Mouse (Mus musculus): ENCODE data around the gene Btbd9.

DNA sequence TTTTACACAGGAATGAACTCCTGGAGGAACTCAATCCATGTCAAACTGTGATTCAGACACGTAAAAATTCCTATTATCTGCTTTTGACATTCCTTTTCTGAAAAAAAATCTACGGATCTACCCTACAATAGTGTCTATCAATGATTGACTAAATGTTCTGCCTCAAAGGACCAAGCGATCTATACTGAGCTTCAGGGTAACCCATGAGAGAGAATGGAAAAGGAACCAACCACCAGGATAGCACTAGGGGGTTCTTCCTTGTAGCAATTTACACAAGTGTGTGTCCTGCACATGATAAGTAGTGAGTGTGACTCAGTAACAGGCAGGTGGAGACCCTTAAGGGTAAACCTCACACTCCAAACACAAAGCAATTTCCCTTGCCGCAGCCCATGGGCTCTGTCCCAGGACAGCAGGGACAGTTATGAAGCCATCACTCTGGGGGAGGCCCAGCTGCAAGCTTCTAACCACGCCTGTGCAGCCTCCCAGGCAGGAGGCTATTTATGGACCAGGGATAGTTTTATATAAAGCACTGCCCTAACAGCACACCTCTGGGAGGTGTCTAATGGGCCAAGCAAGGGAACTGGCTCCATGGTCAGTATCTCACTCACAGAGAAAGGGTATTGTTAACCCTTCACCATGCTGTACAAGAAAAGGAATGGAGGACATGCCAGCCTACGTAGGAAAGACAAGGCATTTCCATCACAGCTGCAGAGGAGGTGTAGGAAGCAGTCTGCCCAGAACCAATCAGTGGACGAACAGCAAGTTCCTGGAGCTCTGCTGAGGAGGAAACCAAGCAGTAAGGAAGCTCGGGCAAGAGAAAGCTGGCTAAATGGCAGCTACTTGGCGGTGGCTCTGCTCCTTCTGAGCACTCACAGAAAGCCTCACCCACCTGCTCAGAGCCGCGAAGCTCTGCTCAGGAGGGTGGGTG, 306.9 kb downstream of the Btbd9 start:
- TF ChIP-seq CTCF (IDR thresholded peaks at IDR 0.05) (no peak), EP300 (IDR thresholded peaks at IDR 0.05) (no peak)
